Mouse (Mus musculus): ENCODE results near the gene Stx19.

The Stx19 gene

DNA sequence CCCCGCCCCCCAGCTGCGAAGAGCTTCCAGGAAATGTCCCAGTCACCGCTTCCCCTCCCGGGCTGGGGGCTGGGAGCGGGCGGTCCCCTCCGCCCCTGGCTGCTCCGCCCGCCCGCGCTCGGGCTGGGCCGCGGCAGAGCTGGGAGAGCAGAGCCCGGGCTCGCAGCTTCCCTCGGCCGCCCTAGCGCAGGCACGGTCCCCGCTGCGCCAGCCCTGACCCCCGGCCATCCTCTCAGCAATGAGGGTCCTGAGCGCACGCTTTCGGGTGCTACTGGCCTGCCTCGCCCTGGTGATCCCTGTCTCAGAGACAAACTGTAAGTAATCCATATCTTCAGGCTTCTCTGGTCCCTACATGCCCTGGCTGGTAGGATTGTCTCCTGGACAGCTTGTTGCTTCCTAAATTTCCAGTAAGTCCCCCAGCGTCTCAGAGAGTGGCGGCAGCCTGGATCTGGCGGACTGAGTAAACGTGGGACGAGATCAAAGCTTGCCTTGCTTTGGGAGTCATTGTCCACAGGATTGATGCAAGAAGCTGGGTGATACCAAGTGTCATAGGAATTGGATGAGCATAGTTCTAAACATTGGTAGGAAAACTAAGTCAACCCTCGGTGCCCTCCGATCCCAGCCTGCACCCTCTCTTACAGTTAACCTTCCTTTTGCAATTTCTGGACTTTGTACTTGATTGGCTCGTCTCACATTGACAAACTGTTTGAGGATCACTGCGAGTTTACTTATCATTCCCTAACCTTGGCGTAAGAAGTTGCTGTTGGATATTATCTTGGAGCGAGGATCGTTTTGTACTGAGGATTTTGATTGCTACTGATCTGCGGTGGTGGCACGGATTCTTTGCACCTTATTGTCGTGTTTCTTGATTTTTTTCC, 40.0 kb downstream of the Stx19 start, which contains the start of gene Pros1:
TSS of gene Pros1 (plus strand) at position 117 of the 878 bp plus-strand sequence.
- Histone ChIP-seq H3K36me3 (ENCODE audit: insufficient read depth, low read length) (no peaks in the 10 kb centered on the region), H3K9me3 (ENCODE audit: low read length) (peaks cover 5% of the 10 kb centered on the region; the same call in 1 of the 2 replicates), H3K4me1 (replicated peaks; ENCODE audit: low read depth, low read length) (peaks cover 27% of the 10 kb centered on the region), H3K4me3 (replicated peaks; ENCODE audit: low read length) (peak within 1 kb of the TSS; percentile 83), H3K27me3 (ENCODE audit: insufficient read depth, low read length) (no peaks in the 10 kb centered on the region)
- TF ChIP-seq CTCF (conservative IDR thresholded peaks at IDR 0.05; ENCODE audit: low read length) (no peak), NANOG (IDR thresholded peaks at IDR 0.05; ENCODE audit: borderline replicate concordance, low read length) (no peak), POU5F1 (IDR thresholded peaks at IDR 0.05; ENCODE audit: borderline replicate concordance, low read length) (no peak)

GRCm38 (mm10) chr16:62855385-62855784, 40.9 kb downstream of the Stx19 start:
- Histone ChIP-seq H3K4me3 (replicated peaks; ENCODE audit: low read length) (no peak overlapping the region; the same call in 1 of the 2 replicates), H3K36me3 (ENCODE audit: insufficient read depth, low read length) (no peaks in the 10 kb centered on the region), H3K27me3 (ENCODE audit: insufficient read depth, low read length) (no peaks in the 10 kb centered on the region), H3K4me1 (replicated peaks; ENCODE audit: low read depth, low read length) (peaks cover 27% of the 10 kb centered on the region), H3K9me3 (ENCODE audit: low read length) (peaks cover 5% of the 10 kb centered on the region; the same call in 1 of the 2 replicates)
- TF ChIP-seq NANOG (IDR thresholded peaks at IDR 0.05; ENCODE audit: borderline replicate concordance, low read length), result no peak
- no peak for TF ChIP-seq POU5F1 (IDR thresholded peaks at IDR 0.05; ENCODE audit: borderline replicate concordance, low read length)

- no peak for TF ChIP-seq POU5F1 (IDR thresholded peaks at IDR 0.05; ENCODE audit: borderline replicate concordance, low read length)
- TF ChIP-seq CTCF (conservative IDR thresholded peaks at IDR 0.05; ENCODE audit: low read length), result no peak
- TF ChIP-seq NANOG (IDR thresholded peaks at IDR 0.05; ENCODE audit: borderline replicate concordance, low read length), result no peak
- peaks cover 5% of the 10 kb centered on the region; the same call in 1 of the 2 replicates for H3K9me3 ChIP-seq (ENCODE audit: low read length)
- H3K27me3 ChIP-seq (ENCODE audit: insufficient read depth, low read length), result no peaks in the 10 kb centered on the region
- peaks cover 27% of the 10 kb centered on the region for H3K4me1 ChIP-seq (replicated peaks; ENCODE audit: low read depth, low read length)
- no peaks in the 10 kb centered on the region for H3K36me3 ChIP-seq (ENCODE audit: insufficient read depth, low read length)
- H3K4me3 ChIP-seq (replicated peaks; ENCODE audit: low read length), result no peak overlapping the region
Observed at GRCm38 (mm10) chr16:62856273-62856672, 41.8 kb downstream of the Stx19 start.

GRCm38 (mm10) chr16:62857498-62857897, 43.0 kb downstream of the Stx19 start:
- Histone ChIP-seq H3K4me1 (replicated peaks; ENCODE audit: low read depth, low read length) (peaks cover 27% of the 10 kb centered on the region), H3K27me3 (ENCODE audit: insufficient read depth, low read length) (no peaks in the 10 kb centered on the region), H3K36me3 (ENCODE audit: insufficient read depth, low read length) (no peaks in the 10 kb centered on the region), H3K9me3 (ENCODE audit: low read length) (peaks cover 5% of the 10 kb centered on the region; the same call in 1 of the 2 replicates), H3K4me3 (replicated peaks; ENCODE audit: low read length) (no peak overlapping the region)
- no peak for TF ChIP-seq POU5F1 (IDR thresholded peaks at IDR 0.05; ENCODE audit: borderline replicate concordance, low read length)
- TF ChIP-seq NANOG (IDR thresholded peaks at IDR 0.05; ENCODE audit: borderline replicate concordance, low read length), result no peak
- no peak for TF ChIP-seq CTCF (conservative IDR thresholded peaks at IDR 0.05; ENCODE audit: low read length)

- Histone ChIP-seq H3K4me3 (replicated peaks; ENCODE audit: low read length) (no peak overlapping the region), H3K4me1 (replicated peaks; ENCODE audit: low read depth, low read length) (peaks cover 25% of the 10 kb centered on the region), H3K36me3 (ENCODE audit: insufficient read depth, low read length) (no peaks in the 10 kb centered on the region), H3K9me3 (ENCODE audit: low read length) (peaks cover 5% of the 10 kb centered on the region; the same call in 1 of the 2 replicates), H3K27me3 (ENCODE audit: insufficient read depth, low read length) (no peaks in the 10 kb centered on the region)
- no peak for TF ChIP-seq NANOG (IDR thresholded peaks at IDR 0.05; ENCODE audit: borderline replicate concordance, low read length)
- TF ChIP-seq CTCF (conservative IDR thresholded peaks at IDR 0.05; ENCODE audit: low read length), result no peak
- no peak for TF ChIP-seq POU5F1 (IDR thresholded peaks at IDR 0.05; ENCODE audit: borderline replicate concordance, low read length)
Observed at GRCm38 (mm10) chr16:62858018-62858417, 43.5 kb downstream of the Stx19 start.

DNA sequence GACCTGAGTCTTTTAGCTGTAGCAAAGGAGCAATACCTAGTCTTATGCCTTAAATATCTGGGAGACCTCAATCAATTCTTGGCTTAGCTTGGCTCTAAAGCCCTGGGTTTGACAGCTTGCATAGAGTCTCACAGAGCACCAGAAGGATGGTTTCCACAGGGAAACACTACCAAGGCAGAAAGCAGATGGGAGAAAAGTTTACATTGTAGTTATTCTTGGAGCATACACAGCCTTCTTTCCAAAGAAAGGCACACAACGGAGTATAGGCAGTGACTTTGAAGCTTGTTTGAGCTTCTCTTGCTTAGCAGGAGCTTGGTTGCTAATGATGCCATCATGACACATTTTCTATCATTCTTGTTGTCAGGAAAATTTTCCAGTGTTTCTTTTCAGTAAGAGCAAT, 45.7 kb downstream of the Stx19 start:
- TF ChIP-seq POU5F1 (IDR thresholded peaks at IDR 0.05; ENCODE audit: borderline replicate concordance, low read length) (no peak), NANOG (IDR thresholded peaks at IDR 0.05; ENCODE audit: borderline replicate concordance, low read length) (no peak), CTCF (conservative IDR thresholded peaks at IDR 0.05; ENCODE audit: low read length) (no peak)
- H3K9me3 ChIP-seq (ENCODE audit: low read length), result peaks cover 5% of the 10 kb centered on the region; the same call in 1 of the 2 replicates
- no peak overlapping the region for H3K4me3 ChIP-seq (replicated peaks; ENCODE audit: low read length)
- no peaks in the 10 kb centered on the region for H3K36me3 ChIP-seq (ENCODE audit: insufficient read depth, low read length)
- no peaks in the 10 kb centered on the region for H3K27me3 ChIP-seq (ENCODE audit: insufficient read depth, low read length)
- peaks cover 11% of the 10 kb centered on the region for H3K4me1 ChIP-seq (replicated peaks; ENCODE audit: low read depth, low read length)

GRCm38 (mm10) chr16:62861455-62861854, 47.0 kb downstream of the Stx19 start:
- Histone ChIP-seq H3K27me3 (ENCODE audit: insufficient read depth, low read length) (no peaks in the 10 kb centered on the region), H3K4me3 (replicated peaks; ENCODE audit: low read length) (no peak overlapping the region), H3K9me3 (ENCODE audit: low read length) (peaks cover 5% of the 10 kb centered on the region; the same call in 1 of the 2 replicates), H3K36me3 (ENCODE audit: insufficient read depth, low read length) (no peaks in the 10 kb centered on the region), H3K4me1 (replicated peaks; ENCODE audit: low read depth, low read length) (no peaks in the 10 kb centered on the region)
- no peak for TF ChIP-seq NANOG (IDR thresholded peaks at IDR 0.05; ENCODE audit: borderline replicate concordance, low read length)
- TF ChIP-seq POU5F1 (IDR thresholded peaks at IDR 0.05; ENCODE audit: borderline replicate concordance, low read length), result no peak
- no peak for TF ChIP-seq CTCF (conservative IDR thresholded peaks at IDR 0.05; ENCODE audit: low read length)

DNA sequence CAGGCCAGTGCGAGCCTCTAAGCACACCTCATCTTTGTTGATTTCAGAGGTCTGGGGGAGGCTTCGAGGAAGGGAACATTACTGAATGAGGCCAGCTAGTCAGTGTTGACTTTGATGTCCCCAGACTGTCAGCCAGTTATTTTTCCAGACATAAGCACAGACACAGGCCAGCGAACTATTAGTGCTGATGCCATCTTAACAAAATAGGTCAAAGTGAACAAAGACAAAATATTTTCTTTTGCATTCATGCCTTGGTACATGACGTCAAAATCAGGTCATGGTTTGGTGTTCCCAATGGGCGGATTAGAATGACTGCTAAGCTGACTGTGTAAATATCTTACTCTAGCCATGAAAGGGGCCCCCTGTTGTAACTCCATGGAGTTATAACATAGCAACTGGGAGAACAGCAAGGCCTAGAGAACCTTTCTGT, 58.2 kb downstream of the Stx19 start:
- Histone ChIP-seq H3K27me3 (ENCODE audit: insufficient read depth, low read length) (no peaks in the 10 kb centered on the region), H3K4me3 (replicated peaks; ENCODE audit: low read length) (no peak overlapping the region), H3K9me3 (ENCODE audit: low read length) (peaks cover 50% of the 10 kb centered on the region), H3K4me1 (replicated peaks; ENCODE audit: low read depth, low read length) (no peaks in the 10 kb centered on the region), H3K36me3 (ENCODE audit: insufficient read depth, low read length) (peaks cover 7% of the 10 kb centered on the region; the same call in 1 of the 2 replicates)
- TF ChIP-seq CTCF (conservative IDR thresholded peaks at IDR 0.05; ENCODE audit: low read length) (no peak), POU5F1 (IDR thresholded peaks at IDR 0.05; ENCODE audit: borderline replicate concordance, low read length) (no peak), NANOG (IDR thresholded peaks at IDR 0.05; ENCODE audit: borderline replicate concordance, low read length) (no peak)

Data from E14TG2a.4 (cell line).